Mouse (Mus musculus): Measurements from ENCODE around the gene Dtx3. TPM values are rescaled to one million over a fixed set of nuclear protein-coding genes. Genes with fewer than 3 reads are reported as not detected.

Gene Dtx3
- total and polyA plus RNA-seq, 2 experiments from 2014 or later, result 30.0 to 64.1 TPM

DNA sequence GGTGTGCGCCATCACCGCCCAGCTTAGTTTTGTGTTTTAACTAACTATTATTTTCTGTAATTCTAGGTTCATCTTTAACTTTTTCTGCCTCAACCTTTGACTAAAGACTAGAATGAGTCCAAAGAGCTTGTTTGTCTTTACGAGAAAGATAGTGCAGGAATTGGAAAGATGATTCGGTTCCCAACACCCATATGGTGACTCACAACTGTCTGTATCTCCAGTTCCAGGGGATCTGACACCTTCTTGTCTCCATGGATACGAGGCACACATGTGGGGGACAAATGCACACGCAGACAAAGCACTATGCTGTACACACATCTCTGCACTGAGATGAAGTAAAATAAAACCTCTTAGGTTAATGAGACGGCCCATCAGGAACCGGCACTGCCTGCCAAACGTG is 35.4 kb downstream of the Dtx3 start:
- H3K27ac ChIP-seq (ENCODE audit: low read depth), result no peak overlapping the region
- no peak overlapping the region for H3K9ac ChIP-seq (replicated peaks; ENCODE audit: low read depth, low read length)
- H3K4me1 ChIP-seq (ENCODE audit: control insufficient read depth, insufficient read depth), result no peaks in the 10 kb centered on the region
- H3K27me3 ChIP-seq (ENCODE audit: control insufficient read depth, insufficient read depth, low read length), result peaks cover 21% of the 10 kb centered on the region
- H3K4me2 ChIP-seq (ENCODE audit: low read depth, low read length), result no peak overlapping the region
- WGBS, result 71% methylated on average over 9 of the region's 9 CpGs
- H3K36me3 ChIP-seq (replicated peaks; ENCODE audit: control insufficient read depth, insufficient read depth, low read length), result no peaks in the 10 kb centered on the region
- TF ChIP-seq CTCF (IDR thresholded peaks at IDR 0.05; ENCODE audit: low read depth) (no peak), EP300 (IDR thresholded peaks at IDR 0.05; ENCODE audit: low read depth) (no peak)
- H3K4me3 ChIP-seq (ENCODE audit: low read depth, low read length), result no peak overlapping the region
- DNase-seq (ENCODE audit: low spot score) (no peak), ATAC-seq (ENCODE audit: insufficient read depth, low read depth) (no peak)
- H3K9me3 ChIP-seq (replicated peaks; ENCODE audit: control insufficient read depth, low read length), result no peaks in the 10 kb centered on the region

DNA sequence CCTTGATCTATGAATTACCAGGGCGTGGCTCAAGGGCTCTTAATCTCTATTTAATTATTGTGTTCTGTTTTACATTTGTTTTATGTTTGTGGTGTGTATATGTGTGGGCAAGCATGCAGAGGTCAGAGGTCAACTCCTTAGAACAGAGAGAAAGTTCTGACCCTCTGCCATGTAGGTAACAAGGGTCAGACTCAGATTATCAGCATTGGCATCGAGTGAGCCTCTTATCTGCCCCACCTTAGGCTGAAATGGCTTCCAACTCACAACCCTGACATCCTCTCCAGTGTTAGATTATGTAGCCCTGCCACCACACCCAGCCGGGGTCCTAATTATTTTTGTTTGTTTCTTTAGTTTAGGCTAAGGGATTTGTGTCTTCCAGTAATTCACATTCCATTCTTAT is 37.1 kb downstream of the Dtx3 start:
- 46% methylated on average over 3 of the region's 3 CpGs for WGBS
- H3K4me1 ChIP-seq (ENCODE audit: control insufficient read depth, insufficient read depth), result no peaks in the 10 kb centered on the region
- no peak overlapping the region for H3K4me2 ChIP-seq (ENCODE audit: low read depth, low read length)
- H3K9ac ChIP-seq (replicated peaks; ENCODE audit: low read depth, low read length), result no peak overlapping the region
- H3K4me3 ChIP-seq (ENCODE audit: low read depth, low read length), result no peak overlapping the region
- H3K27ac ChIP-seq (ENCODE audit: low read depth), result no peak overlapping the region
- no peaks in the 10 kb centered on the region for H3K36me3 ChIP-seq (replicated peaks; ENCODE audit: control insufficient read depth, insufficient read depth, low read length)
- no peak for TF ChIP-seq EP300 (IDR thresholded peaks at IDR 0.05; ENCODE audit: low read depth)
- TF ChIP-seq CTCF (IDR thresholded peaks at IDR 0.05; ENCODE audit: low read depth), result no peak
- H3K27me3 ChIP-seq (ENCODE audit: control insufficient read depth, insufficient read depth, low read length), result peaks cover 5% of the 10 kb centered on the region
- H3K9me3 ChIP-seq (replicated peaks; ENCODE audit: control insufficient read depth, low read length), result no peaks in the 10 kb centered on the region
- no peak for DNase-seq (ENCODE audit: low spot score)
- no peak for ATAC-seq (ENCODE audit: insufficient read depth, low read depth)

DNA sequence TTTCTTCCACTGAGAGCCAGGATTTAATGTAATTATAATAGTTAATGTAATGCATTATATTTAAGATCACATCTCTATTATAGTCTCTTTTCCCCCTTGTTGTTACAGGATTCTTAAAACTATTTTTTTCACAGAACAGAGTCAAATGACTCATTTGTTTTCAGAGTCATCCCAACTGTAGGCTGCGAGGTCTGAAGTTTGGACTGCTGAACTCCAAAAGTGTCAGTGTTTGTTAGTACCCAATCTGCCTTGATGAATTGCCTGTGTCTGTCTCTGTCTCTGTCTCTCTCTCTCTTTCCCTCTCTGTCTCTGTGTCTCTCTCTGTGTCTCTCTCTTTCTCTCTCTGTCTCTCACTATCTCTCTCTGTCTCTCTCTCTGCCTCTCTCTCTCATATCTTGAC is 39.0 kb downstream of the Dtx3 start:
- H3K27ac ChIP-seq (ENCODE audit: low read depth), result no peak overlapping the region
- WGBS, result 88% methylated on average over 1 of the region's 1 CpGs
- H3K36me3 ChIP-seq (replicated peaks; ENCODE audit: control insufficient read depth, insufficient read depth, low read length), result no peaks in the 10 kb centered on the region
- H3K27me3 ChIP-seq (ENCODE audit: control insufficient read depth, insufficient read depth, low read length), result no peaks in the 10 kb centered on the region
- ATAC-seq (ENCODE audit: insufficient read depth, low read depth) (no peak), DNase-seq (ENCODE audit: low spot score) (no peak)
- no peak overlapping the region for H3K4me3 ChIP-seq (ENCODE audit: low read depth, low read length)
- H3K4me1 ChIP-seq (ENCODE audit: control insufficient read depth, insufficient read depth), result no peaks in the 10 kb centered on the region
- H3K9ac ChIP-seq (replicated peaks; ENCODE audit: low read depth, low read length), result no peak overlapping the region
- H3K4me2 ChIP-seq (ENCODE audit: low read depth, low read length), result no peak overlapping the region
- TF ChIP-seq EP300 (IDR thresholded peaks at IDR 0.05; ENCODE audit: low read depth) (no peak), CTCF (IDR thresholded peaks at IDR 0.05; ENCODE audit: low read depth) (no peak)
- H3K9me3 ChIP-seq (replicated peaks; ENCODE audit: control insufficient read depth, low read length), result no peaks in the 10 kb centered on the region

DNA sequence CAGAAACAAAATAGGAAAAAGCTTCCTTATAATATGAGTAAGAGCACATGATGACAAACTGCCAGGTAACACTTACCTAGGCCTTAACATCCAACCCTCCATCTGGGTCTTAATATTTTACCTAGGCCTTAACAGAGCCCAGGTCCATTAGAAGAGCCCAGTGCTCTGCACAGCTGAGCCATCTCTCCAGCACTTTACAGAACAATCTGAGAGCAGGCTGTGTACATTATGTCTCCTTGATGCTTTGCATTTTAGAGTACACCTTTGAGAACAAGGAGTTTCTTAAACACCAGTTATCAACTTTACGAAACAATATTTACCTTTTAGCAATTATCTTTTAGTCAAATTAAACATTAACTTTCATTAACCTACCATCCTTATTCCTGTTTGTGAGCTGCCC is 39.4 kb downstream of the Dtx3 start:
- no peaks in the 10 kb centered on the region for H3K36me3 ChIP-seq (replicated peaks; ENCODE audit: control insufficient read depth, insufficient read depth, low read length)
- TF ChIP-seq CTCF (IDR thresholded peaks at IDR 0.05; ENCODE audit: low read depth) (no peak), EP300 (IDR thresholded peaks at IDR 0.05; ENCODE audit: low read depth) (no peak)
- no peak overlapping the region for H3K27ac ChIP-seq (ENCODE audit: low read depth)
- H3K4me2 ChIP-seq (ENCODE audit: low read depth, low read length), result no peak overlapping the region
- H3K4me3 ChIP-seq (ENCODE audit: low read depth, low read length), result no peak overlapping the region
- no peak for ATAC-seq (ENCODE audit: insufficient read depth, low read depth)
- H3K4me1 ChIP-seq (ENCODE audit: control insufficient read depth, insufficient read depth), result no peaks in the 10 kb centered on the region
- H3K9ac ChIP-seq (replicated peaks; ENCODE audit: low read depth, low read length), result no peak overlapping the region
- DNase-seq (ENCODE audit: low spot score), result no peak
- 81% methylated on average over 1 of the region's 1 CpGs for WGBS
- no peaks in the 10 kb centered on the region for H3K27me3 ChIP-seq (ENCODE audit: control insufficient read depth, insufficient read depth, low read length)
- no peaks in the 10 kb centered on the region for H3K9me3 ChIP-seq (replicated peaks; ENCODE audit: control insufficient read depth, low read length)

DNA sequence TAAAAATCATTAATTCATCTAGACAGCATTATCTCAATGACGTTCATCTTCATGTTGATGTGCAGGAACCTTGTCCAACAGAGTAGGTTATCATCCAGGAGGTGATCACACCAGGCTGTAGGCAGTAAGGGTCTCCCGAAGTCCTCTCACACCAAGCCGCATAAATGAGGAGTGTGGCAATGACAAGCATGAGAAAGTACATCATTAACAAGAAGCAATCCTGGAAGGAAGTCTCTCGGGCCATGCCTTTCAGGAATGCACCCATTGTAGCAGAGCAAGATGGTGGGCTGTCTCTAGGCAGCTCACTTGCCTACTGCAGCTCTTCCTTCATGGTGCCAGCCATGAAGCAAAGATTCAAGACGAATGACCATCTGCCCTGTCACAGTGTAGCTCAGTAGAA is 40.9 kb downstream of the Dtx3 start:
- Histone ChIP-seq H3K9me3 (replicated peaks; ENCODE audit: control insufficient read depth, low read length) (no peaks in the 10 kb centered on the region), H3K4me1 (ENCODE audit: control insufficient read depth, insufficient read depth) (no peaks in the 10 kb centered on the region), H3K27ac (ENCODE audit: low read depth) (no peak overlapping the region), H3K4me3 (ENCODE audit: low read depth, low read length) (no peak overlapping the region), H3K4me2 (ENCODE audit: low read depth, low read length) (no peak overlapping the region), H3K9ac (replicated peaks; ENCODE audit: low read depth, low read length) (no peak overlapping the region), H3K27me3 (ENCODE audit: control insufficient read depth, insufficient read depth, low read length) (no peaks in the 10 kb centered on the region), H3K36me3 (replicated peaks; ENCODE audit: control insufficient read depth, insufficient read depth, low read length) (no peaks in the 10 kb centered on the region)
- DNase-seq (ENCODE audit: low spot score) (no peak), ATAC-seq (ENCODE audit: insufficient read depth, low read depth) (no peak)
- TF ChIP-seq CTCF (IDR thresholded peaks at IDR 0.05; ENCODE audit: low read depth) (no peak), EP300 (IDR thresholded peaks at IDR 0.05; ENCODE audit: low read depth) (no peak)
- 84% methylated on average over 5 of the region's 5 CpGs for WGBS

GRCm38 (mm10) chr10:127154241-127154640 is 41.3 kb downstream of the Dtx3 start:
- H3K4me1 ChIP-seq (ENCODE audit: control insufficient read depth, insufficient read depth), result no peaks in the 10 kb centered on the region
- ATAC-seq (ENCODE audit: insufficient read depth, low read depth), result no peak
- H3K36me3 ChIP-seq (replicated peaks; ENCODE audit: control insufficient read depth, insufficient read depth, low read length), result no peaks in the 10 kb centered on the region
- no peak overlapping the region for H3K27ac ChIP-seq (ENCODE audit: low read depth)
- H3K4me2 ChIP-seq (ENCODE audit: low read depth, low read length), result no peak overlapping the region
- WGBS, result 91% methylated on average over 2 of the region's 2 CpGs
- no peak for DNase-seq (ENCODE audit: low spot score)
- H3K4me3 ChIP-seq (ENCODE audit: low read depth, low read length), result no peak overlapping the region
- H3K9me3 ChIP-seq (replicated peaks; ENCODE audit: control insufficient read depth, low read length), result no peaks in the 10 kb centered on the region
- H3K27me3 ChIP-seq (ENCODE audit: control insufficient read depth, insufficient read depth, low read length), result no peaks in the 10 kb centered on the region
- H3K9ac ChIP-seq (replicated peaks; ENCODE audit: low read depth, low read length), result no peak overlapping the region
- TF ChIP-seq EP300 (IDR thresholded peaks at IDR 0.05; ENCODE audit: low read depth), result no peak
- TF ChIP-seq CTCF (IDR thresholded peaks at IDR 0.05; ENCODE audit: low read depth), result no peak

Data from heart, postnatal 0 days (tissue).